Mouse (Mus musculus) stomach, postnatal 0 days (tissue): ENCODE measurements around the gene Sall2. TPM values are rescaled to one million over a fixed set of nuclear protein-coding genes. Genes with fewer than 3 reads are reported as not detected.

Experiments
- ATAC-seq: fragments of 200-750 bp; cut with Nextera tagmentation; 2 replicates; pipeline ENCODE4 v1.8.0; 2017; ENCODE audit not compliant: low FRiP score, low TSS enrichment
- DNase-seq: peaks from one replicate; pipeline ENCODE4 v3.0.0-alpha.2; 2016; ENCODE audit warnings: low spot score
- H3K27ac ChIP-seq: fragments of 300-500 bp; sonication (generic); replicated peaks from 2 replicates; pipeline ENCODE4 v1.5.1; 2014; ENCODE audit warnings: mild to moderate bottlenecking, control low read depth
- H3K27me3 ChIP-seq: fragments of 300-500 bp; sonication (generic); 2 replicates; pipeline ENCODE4 v1.6.1; 2014; ENCODE audit warnings: low read length; ENCODE audit not compliant: control insufficient read depth, insufficient read depth
- H3K36me3 ChIP-seq: fragments of 300-500 bp; sonication (generic); 2 replicates; pipeline ENCODE4 v1.6.1; 2014; ENCODE audit warnings: low read length, mixed read lengths; ENCODE audit not compliant: control insufficient read depth, insufficient read depth
- H3K4me1 ChIP-seq: fragments of 300-500 bp; sonication (generic); replicated peaks from 2 replicates; pipeline ENCODE4 v1.6.1; 2014; ENCODE audit warnings: antibody characterized with exemption; ENCODE audit not compliant: control insufficient read depth, insufficient read depth
- H3K4me2 ChIP-seq: fragments of 300-500 bp; sonication (generic); replicated peaks from 2 replicates; pipeline ENCODE4 v1.6.1; 2014; ENCODE audit warnings: low read depth, mild to moderate bottlenecking, control low read depth, moderate library complexity
- H3K4me3 ChIP-seq: fragments of 300-500 bp; sonication (generic); 2 replicates; pipeline ENCODE4 v1.5.1; 2014; ENCODE audit warnings: low read depth, low read length, control low read depth
- H3K9ac ChIP-seq: fragments of 300-500 bp; sonication (generic); 2 replicates; pipeline ENCODE4 v1.6.1; 2014; ENCODE audit warnings: mild to moderate bottlenecking, low read length, control low read depth, mixed read lengths
- H3K9me3 ChIP-seq: fragments of 300-500 bp; sonication (generic); 2 replicates; pipeline ENCODE4 v1.6.1; 2016; ENCODE audit warnings: low read length; ENCODE audit not compliant: control insufficient read depth
- CTCF ChIP-seq: IDR thresholded peaks from 2 replicates; pipeline ENCODE4 v1.5.1; 2016; ENCODE audit warnings: antibody characterized with exemption, low read depth, mild to moderate bottlenecking, moderate library complexity
- EP300 ChIP-seq: optimal IDR thresholded peaks from 2 replicates; pipeline ENCODE3; 2016; ENCODE audit warnings: antibody characterized with exemption
- WGBS: fragments of 180-500 bp; shearing (Covaris S2); extraction: QIAGEN DNeasy Blood & Tissue Kit; methylation state at CpG from one replicate; pipeline ENCODE4 v1.1.7; 2014; 5-methylcytosine and 5-hydroxymethylcytosine counted together
- polyA plus RNA-seq: library from polyadenylated mRNA; unstranded; fragments of >200 nt; fragmentation: Nextera tagmentation; extraction: Ambion mirVana; gene quantifications from 2 replicates; pipeline ENCODE4 v1.2.1, GENCODE M21; 2015

Gene Sall2
- 1.9 and 2.1 TPM in 2 replicates for polyA plus RNA-seq

- no peaks in the 10 kb centered on the region for H3K9me3 ChIP-seq
- no peaks in the 10 kb centered on the region; the same call in 1 of the 2 replicates for H3K4me1 ChIP-seq
- peak within 1 kb of the TSS; percentile 18 for H3K9ac ChIP-seq
- ATAC-seq (peak; percentile 42; the same call in 1 of the 2 replicates), DNase-seq (no peak)
- TF ChIP-seq EP300, result no peak
- TF ChIP-seq CTCF, result no peak
- 2% methylated on average over 26 of the region's 26 CpGs for WGBS
- H3K4me2 ChIP-seq, result peak within 1 kb of the TSS; percentile 68
- H3K27me3 ChIP-seq, result no peaks in the 10 kb centered on the region
- peak within 1 kb of the TSS; percentile 35 for H3K4me3 ChIP-seq
- H3K36me3 ChIP-seq, result no peaks in the 10 kb centered on the region
- H3K27ac ChIP-seq, result no peak within 1 kb of the TSS
Observed at GRCm38 (mm10) chr14:52327910-52328812, at the start of gene Sall2. TSS of gene Sall2 (minus strand) at chr14:52328762.

- Histone ChIP-seq H3K36me3 (no peaks in the 10 kb centered on the region), H3K4me1 (no peaks in the 10 kb centered on the region), H3K9ac (no peak overlapping the region), H3K27ac (no peak overlapping the region), H3K27me3 (no peaks in the 10 kb centered on the region), H3K4me3 (no peak overlapping the region), H3K4me2 (no peak overlapping the region), H3K9me3 (no peaks in the 10 kb centered on the region)
- TF ChIP-seq EP300 (no peak), CTCF (no peak)
- no peak for DNase-seq
- WGBS, result 82% methylated on average over 3 of the region's 3 CpGs
- no peak for ATAC-seq
Observed at GRCm38 (mm10) chr14:52368741-52369140, 40.2 kb upstream of the Sall2 start.

GRCm38 (mm10) chr14:52356308-52356707 lies 27.7 kb upstream of the Sall2 start, which contains the start of gene Olfr1513:
TSS of gene Olfr1513 (minus strand) at chr14:52356408.
- no peak within 1 kb of the TSS for H3K9ac ChIP-seq
- 65% methylated on average over 4 of the region's 4 CpGs for WGBS
- H3K27ac ChIP-seq, result no peak within 1 kb of the TSS

GRCm38 (mm10) chr14:52339512-52339852 lies 10.9 kb upstream of the Sall2 start:
- DNase-seq, result no peak
- no peaks in the 10 kb centered on the region for H3K36me3 ChIP-seq
- WGBS, result 71% methylated on average over 6 of the region's 6 CpGs
- H3K4me2 ChIP-seq, result no peak overlapping the region
- TF ChIP-seq CTCF (no peak), EP300 (no peak)
- no peaks in the 10 kb centered on the region for H3K9me3 ChIP-seq
- H3K27me3 ChIP-seq, result no peaks in the 10 kb centered on the region
- ATAC-seq, result no peak
- no peaks in the 10 kb centered on the region for H3K4me1 ChIP-seq
- no peak overlapping the region for H3K27ac ChIP-seq
- no peak overlapping the region for H3K4me3 ChIP-seq
- no peak overlapping the region for H3K9ac ChIP-seq

More at GRCm38 (mm10) chr14:52356308-52356707, 27.7 kb upstream of the Sall2 start, which contains the start of gene Olfr1513:
- Histone ChIP-seq H3K4me1 (no peaks in the 10 kb centered on the region), H3K4me3 (no peak within 1 kb of the TSS), H3K4me2 (no peak within 1 kb of the TSS), H3K9me3 (no peaks in the 10 kb centered on the region), H3K36me3 (no peaks in the 10 kb centered on the region), H3K27me3 (no peaks in the 10 kb centered on the region)
- TF ChIP-seq EP300 (no peak), CTCF (no peak)
- ATAC-seq (no peak), DNase-seq (no peak)

- Histone ChIP-seq H3K4me3 (no peak overlapping the region), H3K27ac (no peak overlapping the region), H3K36me3 (no peaks in the 10 kb centered on the region), H3K4me2 (peak overlapping the region; percentile 27; the same call in 1 of the 2 replicates), H3K9me3 (no peaks in the 10 kb centered on the region), H3K4me1 (no peaks in the 10 kb centered on the region), H3K9ac (no peak overlapping the region), H3K27me3 (no peaks in the 10 kb centered on the region)
- no peak for TF ChIP-seq EP300
- peak; percentile 94 for TF ChIP-seq CTCF
- peak; percentile 22 for DNase-seq
- 26% methylated on average over 21 of the region's 21 CpGs for WGBS
- no peak for ATAC-seq
Observed at GRCm38 (mm10) chr14:52338751-52339511, 10.4 kb upstream of the Sall2 start.
